Mouse (Mus musculus) right cerebral cortex, postnatal 10 days (tissue): ENCODE results near the gene Sat2.

Source experiments
- DNase-seq, 2 experiments: peaks; one replicate each; pipeline ENCODE4 v3.0.0; 2021; ENCODE audit warnings: low spot score in 2 of 2

Sat2 gene

DNA sequence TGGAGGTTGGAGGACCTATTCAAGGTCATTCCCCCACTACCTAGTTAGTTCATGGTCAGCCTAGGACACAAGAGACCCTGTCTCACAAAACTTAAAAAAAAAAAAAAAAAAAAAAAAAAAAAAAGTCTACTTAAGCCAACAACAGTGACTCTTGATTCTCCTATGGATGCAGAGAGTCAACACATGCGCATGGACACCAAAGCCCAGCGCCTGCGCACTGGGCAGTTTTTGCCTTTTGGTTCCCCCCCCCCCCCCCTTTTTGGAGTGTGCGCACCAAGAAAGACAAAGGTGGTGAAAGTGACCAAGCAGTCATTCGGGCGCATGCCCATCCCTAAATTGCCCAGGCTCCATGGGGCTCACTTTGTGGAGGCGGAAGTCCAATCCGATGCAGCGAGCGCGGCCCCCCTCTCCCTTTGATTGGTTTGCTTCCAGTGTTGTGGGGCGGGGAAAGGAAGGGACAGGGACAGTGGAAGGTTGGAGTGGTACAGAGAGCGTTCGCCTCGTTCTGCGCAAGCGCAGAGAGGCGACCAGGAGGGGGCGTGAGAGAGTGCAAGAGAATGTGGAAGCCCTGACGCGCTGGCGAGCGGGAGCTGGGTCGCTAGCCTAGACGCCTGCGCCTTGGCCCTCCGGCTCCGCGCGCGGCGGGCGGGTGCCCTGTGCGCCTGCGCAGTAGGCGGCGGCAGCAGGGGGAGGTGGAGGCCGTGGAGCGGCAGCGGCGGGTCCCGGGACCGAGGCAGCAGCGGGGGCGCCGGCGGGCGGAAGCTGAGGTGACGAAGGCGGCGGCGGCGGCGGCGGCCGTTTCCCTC lies 10.7 kb downstream of the Sat2 start, which contains the start of gene Fxr2:
Fxr2 (plus strand) TSS at position 707 of the 806 bp plus-strand sequence.
- peak; percentile 100 for DNase-seq

DNA sequence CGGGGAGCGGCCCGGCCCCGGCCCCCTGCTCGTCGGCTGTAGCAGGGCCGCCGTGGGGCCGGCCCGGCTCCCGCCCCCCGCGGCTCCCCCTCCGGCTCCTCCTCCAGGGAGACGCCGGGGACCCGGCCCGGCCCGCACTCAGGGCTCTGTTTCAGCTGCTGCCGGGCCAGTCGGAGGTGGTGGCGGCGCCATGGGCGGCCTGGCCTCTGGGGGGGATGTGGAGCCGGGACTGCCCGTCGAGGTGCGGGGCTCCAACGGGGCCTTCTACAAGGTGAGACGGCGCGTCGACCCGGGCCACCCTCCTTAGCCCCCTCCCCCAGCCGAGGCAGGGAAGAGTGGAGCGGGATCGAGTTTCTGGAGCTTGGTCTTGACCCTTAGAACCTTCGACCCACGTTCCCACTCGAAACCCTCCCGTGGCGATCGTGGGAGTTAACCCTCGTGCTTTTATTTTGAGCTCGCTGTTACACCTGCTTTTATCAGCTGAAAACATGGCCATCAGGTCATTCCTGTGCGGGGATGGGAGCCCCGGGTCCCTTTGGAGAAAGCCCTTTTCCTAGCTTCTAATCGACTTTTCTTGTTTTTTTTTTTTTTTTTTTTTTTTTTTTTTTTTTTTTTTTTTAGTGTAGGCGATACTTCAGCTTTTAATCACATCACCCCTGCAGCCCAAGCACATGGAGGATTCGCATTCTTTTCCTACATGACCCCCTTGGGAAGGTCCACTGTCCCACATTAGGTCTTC lies 11.5 kb downstream of the Sat2 start:
- DNase-seq = peak; percentile 62 to 65

DNA sequence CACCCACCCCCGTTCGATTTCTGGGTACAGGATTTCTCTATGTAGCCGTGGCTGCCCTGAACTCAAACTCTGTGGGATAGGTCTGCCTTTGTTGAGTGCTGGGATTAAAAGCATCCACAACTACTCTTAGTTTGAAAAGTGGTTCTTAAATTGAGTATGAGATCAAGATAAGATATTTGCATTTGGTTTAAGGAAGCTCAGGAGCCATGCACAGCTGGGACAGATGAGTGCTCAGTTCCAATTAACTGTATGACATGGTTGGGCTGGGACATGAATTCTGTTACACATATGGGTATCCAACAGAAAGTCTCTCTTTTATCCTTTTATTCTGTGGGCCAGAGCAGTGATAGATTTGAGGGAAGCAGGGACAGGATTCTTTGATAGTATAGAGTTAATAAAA lies 13.6 kb downstream of the Sat2 start:
- DNase-seq = no peak

DNA sequence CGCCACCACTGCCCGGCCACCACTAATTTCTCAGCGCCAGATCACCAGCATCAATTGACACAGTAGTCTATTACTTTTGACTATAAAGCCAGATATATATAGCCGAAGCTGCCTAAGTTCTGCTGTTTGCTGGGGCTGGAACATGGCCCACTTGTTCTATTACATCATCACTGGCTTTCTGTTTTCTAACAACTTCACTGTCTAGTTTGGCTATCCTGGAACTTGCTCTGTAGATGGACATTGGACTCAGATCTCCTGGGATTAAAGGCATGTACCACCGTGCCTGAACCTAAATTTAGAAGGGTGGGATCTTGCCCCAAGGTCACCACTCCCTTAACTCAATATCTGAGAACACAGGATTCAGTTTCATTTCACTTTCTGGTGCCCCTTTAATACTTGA lies 24.0 kb downstream of the Sat2 start:
- DNase-seq = no peak

DNA sequence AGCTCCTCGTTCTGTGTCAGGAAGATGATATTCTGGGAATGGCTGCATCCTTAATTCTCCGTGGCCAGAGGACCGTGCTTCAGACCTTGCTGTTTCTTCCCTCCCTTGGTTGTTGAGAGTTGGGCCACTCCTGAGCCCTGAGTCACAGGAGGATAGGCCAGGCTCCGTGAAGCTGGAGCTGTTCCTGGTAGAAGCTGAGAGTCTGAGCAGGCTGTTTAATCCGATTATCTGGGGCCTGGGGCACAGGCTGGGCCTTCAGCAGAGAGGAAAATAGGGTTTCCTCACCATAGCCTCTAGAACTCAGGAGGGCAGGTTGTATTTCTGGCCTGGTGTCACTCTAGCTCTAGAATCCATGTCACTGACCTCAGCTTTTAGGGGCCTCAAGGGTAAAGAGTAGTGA lies 31.6 kb downstream of the Sat2 start:
- DNase-seq = no peak

DNA sequence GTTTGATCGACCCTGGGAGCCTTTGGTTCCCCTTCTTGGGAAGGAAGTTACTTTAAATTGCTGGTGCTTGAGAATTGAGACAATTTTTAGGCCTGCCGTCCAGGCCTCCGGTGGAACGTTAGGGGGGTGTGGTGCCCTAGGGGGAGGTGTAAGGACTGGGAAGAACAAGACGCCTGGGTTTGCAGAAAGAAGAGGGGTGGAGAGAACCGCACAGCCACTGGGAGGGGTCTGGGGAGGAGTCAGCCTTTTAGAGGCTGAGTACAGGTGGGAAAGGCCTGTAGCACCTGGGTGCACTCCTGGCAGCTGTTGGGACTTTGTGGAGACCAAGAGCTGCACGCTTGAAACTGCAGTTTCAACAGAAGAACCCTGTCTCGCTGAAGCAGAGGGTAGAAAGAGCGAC lies 32.9 kb downstream of the Sat2 start:
- no peak for DNase-seq

DNA sequence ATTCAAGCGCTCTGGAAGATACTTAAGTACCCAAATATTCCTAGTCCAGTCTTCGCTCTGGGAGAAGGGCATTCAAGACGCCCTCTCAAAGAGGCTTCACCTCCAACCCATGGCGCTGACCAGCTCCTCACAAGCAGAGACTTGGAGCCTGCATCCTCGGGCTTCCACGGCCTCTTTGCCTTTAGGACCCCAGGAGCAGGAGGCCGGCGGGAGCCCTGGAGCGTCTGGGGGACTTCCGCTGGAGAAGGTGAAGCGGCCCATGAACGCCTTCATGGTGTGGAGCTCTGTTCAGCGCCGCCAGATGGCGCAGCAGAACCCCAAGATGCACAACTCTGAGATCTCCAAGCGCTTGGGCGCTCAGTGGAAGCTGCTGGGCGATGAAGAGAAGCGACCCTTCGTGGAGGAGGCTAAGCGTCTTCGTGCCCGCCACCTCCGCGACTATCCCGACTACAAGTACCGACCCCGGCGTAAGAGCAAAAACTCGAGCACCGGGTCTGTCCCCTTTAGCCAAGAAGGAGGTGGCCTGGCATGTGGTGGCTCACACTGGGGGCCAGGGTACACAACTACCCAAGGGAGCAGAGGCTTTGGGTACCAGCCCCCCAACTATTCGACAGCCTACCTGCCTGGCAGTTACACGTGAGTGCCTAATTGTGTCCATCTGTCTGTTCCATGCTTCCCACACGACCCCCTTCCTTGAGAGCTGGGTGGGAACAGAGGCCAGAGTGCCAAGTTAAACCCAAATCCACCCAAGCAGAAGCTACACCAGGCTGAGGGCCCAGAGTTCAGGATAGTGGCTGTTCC lies 33.6 kb downstream of the Sat2 start, which contains the start of gene Sox15:
Sox15 (plus strand) TSS at position 51 of the 801 bp plus-strand sequence.
- peak; percentile 85 to 86 for DNase-seq

DNA sequence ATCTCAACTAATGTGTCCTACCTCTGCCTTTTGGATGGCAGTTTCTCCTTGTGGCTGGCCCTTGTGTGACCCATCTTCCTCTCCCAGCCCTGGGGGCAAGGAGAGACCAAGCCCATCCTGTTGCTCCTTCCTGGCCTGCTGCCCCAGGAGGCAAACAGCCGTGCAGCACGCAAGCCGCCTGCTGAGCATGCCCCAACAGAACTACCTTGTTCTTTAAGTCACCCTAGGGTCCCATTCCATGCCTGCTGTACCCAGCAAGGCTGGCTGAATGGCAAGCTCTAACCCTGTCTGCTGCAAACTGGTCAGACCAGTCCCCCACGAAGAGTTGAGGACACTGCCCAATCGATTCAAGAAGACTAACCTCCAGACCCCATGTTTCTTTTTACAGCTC lies 34.2 kb downstream of the Sat2 start:
- no peak for DNase-seq

DNA sequence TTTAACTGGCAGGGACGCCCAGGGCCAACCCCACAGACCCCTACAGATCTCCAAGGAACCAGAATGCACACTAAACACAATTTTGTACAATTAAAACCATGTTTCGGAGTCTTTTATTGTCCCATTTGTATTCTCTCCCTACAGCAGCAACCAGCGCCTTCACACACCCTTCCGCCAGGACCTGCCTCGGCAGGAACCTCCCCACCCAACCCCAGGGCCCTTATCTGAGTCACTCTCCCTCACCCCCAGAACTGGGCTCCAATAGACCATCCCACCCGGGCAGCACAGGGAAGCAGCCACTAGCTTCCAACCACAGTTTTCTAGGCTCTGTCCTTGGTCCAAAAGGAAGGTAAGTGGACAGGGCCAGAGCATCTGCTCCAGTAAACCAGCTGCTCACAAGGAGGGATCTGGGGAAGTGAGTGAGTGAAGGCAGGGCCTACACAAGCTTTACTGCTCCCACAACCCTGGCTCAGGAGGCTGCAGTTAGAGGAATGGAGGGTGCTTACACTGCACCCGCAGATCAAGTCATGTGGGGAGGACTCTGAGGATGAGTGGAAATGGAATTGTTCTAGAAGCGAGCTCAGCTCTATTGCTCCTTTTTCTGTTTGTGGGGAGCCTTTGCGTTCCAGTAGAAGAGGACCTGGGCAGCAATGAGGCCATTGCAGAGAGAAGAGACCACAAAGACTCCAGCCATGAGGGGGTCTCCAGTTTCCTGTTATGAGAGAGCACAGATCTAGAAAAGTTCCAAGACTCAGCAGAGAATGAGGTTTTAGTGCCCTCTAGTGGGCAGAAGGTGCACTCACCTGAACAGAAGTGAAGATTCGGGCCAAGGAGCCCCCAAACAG lies 35.0 kb downstream of the Sat2 start:
- peak; percentile 55 to 61 for DNase-seq

DNA sequence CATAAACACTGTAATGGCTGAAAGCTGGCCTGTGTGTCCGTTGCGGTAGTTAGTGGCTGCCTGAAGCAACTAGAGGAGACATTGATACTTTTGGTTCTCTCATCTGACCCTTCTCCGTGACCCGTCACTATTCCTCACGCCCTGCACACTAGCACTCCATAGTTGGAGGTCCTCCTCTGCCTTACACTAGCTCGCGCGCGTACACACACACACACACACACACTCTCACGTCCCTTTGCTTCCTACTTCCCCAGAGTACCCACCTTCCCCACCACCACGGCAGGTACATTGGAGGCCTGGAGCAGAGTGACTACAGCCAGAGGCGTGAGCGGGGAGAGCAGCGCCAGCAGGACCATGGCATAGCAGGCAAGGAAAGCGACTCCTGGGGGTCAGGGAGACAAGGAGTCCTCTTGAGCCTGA lies 35.6 kb downstream of the Sat2 start:
- no peak for DNase-seq

DNA sequence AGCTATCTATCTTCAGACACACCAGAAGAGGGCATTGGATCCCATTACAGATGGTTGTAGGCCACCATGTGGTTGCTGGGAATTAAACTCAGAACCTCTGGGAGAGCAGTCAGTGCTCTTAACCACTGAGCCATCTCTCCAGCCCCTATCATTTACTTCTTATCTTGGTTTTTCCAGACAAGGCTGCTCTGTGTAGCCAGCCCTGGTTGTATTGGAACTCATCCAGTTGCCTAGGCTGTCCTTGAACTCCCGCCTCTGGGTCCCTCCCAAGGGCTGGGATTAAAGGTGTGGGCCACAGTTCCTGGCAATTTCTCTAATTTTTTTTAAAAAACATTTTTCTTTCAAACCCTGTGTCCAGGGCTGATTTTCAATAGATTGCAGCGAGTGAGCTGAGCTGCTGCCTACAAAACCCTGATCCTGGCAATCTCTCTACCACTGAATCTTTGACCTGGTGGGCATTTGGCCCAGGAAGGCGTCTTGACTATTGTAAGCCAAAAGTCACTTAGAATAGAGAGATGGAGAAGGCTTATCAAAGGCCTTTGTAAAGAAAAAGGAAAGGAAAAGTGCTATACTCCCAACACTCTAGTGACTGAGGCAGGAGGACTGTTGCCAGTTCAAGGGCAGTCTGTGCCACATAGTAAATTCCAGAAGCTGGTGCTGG lies 39.5 kb downstream of the Sat2 start:
- DNase-seq = no peak

DNA sequence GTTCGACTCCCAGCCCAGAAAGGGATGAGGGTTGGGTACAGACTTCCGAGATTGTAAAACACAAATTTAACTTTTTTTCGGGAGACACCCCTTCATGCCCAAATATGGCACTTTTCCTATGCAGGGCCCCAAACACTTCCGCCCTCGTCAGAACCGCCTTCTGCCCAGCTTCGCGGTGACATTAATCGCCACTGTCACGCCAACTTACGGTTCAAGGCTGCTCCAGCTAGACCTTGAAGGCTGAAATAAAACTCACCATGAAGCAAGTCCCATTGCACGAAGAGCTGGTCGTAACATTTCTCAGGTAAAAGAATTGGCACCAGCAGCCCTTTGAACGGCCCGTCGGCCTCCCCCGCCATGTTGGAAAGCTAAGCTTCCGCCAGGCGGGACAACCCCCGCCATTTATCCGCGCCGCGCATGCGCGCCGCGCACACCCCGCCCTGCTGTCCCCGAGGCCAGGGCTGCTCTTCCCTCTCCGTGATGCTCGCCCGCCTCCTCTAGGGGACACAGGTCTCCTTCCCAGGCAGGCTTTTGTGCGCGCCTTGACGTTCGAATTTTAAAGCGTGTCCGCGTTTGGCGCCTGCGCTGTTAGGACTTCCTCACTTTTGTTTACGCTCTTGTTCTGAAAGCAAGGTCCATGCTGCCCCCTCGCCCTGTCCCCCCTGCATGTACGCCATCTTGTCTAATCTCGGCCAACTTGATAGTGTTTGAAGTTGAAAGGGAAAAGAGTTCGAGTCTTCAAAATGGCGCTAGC lies 40.6 kb downstream of the Sat2 start, which contains the start of gene Mpdu1:
Mpdu1 (minus strand) TSS at position 430 of the 754 bp plus-strand sequence.
- peak; percentile 97 for DNase-seq

DNA sequence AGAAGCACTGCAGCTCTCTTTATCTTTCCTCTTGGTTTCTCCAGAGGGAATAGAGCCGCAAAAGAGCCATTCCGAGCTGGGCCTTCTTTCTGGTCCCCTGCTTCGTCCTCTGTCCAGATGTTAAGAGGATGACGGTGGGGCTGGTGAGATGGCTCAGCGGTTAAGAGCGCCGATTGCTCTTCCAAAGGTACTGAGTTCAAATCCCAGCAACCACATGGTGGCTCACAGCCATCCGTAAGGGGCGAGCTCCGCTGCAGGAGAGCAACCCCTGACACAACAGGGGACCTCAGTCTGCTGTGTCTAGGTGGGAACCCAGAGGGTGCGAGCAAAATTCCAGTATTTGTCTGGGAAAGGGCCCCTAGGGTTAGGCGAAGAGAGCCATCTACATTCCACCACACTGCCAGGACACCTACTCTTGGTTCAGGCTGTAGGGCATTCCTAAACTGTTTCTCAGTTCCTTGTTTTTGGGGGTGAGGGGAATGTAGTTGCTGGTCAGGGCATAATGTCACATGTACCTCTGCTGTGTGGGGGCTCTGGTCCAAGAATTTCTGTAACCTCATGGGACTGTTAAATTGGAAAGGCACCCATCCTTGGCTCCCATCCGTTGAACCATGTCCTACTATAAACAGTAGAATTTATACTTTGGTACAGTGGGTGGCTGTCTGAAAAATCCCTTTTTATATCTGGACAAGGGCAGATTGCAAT lies 41.3 kb downstream of the Sat2 start:
- DNase-seq = no peak

DNA sequence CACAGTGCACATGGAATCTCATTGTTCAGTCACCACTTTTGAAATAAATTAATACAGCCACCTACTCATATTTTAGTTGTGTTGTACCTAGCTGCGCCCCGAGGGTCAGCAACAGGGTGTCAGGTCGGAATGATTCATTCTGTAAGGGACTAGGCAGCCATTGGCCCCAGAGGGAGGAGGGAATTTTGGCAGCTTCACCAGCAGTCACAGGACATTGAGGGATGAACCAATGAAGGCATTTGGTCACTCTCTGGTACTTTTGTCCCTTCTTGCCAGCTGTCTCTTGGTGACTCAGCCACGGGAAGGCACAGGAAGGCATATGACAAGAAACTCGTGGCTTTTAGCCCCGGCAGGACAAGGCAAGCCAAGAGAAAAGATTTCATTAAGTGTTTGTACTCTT lies 42.0 kb downstream of the Sat2 start:
- DNase-seq = no peak

DNA sequence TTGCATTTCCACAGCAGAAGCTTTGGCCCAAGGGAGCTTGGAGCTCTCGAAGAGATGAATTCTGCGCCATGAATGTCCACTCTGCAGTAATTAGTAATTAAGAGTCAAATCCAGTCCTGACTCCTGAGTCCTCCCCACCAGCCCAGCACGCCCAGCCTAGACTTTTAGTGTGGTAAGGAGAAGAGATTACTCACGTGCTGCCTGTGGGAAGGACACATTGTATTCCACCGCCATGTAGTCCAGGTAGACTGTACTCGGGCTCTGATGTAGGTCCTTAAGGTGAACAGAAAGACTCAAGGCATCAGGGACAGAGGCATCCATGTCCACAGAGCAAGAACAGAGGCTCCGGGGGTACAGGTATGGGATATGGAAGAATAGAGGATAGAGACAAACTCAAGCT lies 43.0 kb downstream of the Sat2 start:
- DNase-seq = no peak

DNA sequence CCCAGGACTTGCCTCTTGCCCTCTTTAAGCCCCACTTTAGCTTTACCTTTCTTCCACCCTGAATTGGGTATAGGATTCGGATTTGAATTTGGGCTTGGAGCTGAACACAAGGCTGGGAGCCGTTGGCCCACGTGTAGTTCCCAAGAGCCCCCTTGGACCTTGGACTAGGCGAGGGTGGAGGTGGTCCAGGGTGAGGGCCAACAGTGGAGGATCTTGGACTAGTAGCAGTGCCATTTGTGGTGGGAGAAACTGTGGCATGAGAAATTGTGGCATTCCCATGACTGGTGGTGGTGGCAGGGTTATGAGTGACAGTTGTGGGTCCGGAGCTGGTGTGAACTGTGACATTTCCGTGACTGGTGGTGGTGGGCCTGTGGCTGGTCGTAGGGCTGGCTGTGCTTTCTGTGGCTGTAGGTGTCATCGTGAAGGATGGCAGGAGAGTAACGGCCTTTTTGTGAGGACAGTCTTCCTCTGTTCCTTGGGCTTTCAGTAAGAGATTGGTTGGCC lies 43.7 kb downstream of the Sat2 start:
- DNase-seq = no peak

DNA sequence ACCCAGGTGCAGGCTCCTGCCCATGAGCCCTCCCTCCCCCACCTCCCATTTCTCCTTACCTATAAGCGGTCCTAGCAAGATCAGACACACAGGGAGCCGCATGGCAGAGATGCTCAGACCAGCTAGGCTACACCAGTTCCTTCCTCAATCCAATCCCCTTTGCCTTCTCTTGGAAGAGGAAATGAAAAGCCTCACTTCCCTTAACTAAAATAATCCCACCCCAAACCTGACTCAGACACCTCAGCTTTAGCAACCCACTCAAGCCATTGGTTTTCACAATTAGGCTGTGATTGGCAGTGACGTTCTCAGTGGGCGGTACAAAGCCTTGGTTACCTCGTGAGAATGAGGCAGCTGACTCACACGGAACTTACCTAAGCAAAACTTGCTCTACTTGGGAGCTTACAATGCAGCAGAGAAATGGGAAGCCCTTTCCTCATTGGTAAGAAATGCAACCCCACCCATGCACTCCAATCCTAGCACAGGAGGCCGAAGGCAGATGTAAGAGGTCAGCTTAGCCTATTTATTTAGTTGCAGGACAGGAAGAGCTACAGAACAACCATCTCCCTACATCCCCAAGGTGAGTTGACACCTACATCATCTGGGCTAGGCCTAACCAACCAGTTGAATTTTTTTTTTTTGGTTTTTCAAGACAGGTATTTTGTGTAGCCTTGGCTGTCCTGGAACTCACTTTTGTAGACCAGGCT lies 44.3 kb downstream of the Sat2 start, which contains the start of gene Cd68:
Cd68 (minus strand) TSS at position 193 of the 704 bp plus-strand sequence.
- DNase-seq = peak; percentile 78 to 84

DNA sequence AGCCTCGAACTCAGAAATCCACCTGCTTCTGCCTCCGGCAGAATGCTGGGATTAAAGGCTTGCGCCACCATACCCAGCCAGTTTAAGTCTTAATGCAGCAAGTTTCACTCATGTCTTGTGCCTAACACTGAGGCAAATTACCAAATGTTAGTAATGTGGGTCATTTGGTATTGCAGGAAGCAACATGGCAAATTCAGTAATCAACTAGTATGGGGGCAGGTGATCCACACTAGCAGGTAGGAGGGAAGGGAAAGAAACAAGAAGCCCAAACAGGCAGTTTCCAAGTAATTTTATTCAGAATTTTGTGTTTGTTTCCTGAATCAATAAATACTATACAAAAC lies 44.8 kb downstream of the Sat2 start:
- no peak for DNase-seq
